Mouse (Mus musculus): ENCODE data around the gene Cdk6.
"Not testable (repeated sequence)": the region's sequence is repeated elsewhere in the genome, so short reads cannot be mapped to it uniquely, and the experiment has no call there.

Cdk6 gene

GRCm38 (mm10) chr5:3420832-3421228 is 79.5 kb downstream of the Cdk6 start:
- no peak for DNase-seq (ENCODE audit: low read depth, low spot score)

GRCm38 (mm10) chr5:3433131-3433700 is 91.9 kb downstream of the Cdk6 start:
- not testable (repeated sequence) for DNase-seq (ENCODE audit: low read depth, low spot score)

- not testable (repeated sequence) for DNase-seq (ENCODE audit: low read depth, low spot score)
These were observed 92.8 kb downstream of the Cdk6 start for GRCm38 (mm10) chr5:3434105-3434504.

GRCm38 (mm10) chr5:3438453-3439003 is 97.2 kb downstream of the Cdk6 start:
- not testable (repeated sequence) for DNase-seq (ENCODE audit: low read depth, low spot score)

GRCm38 (mm10) chr5:3439386-3439785 is 98.1 kb downstream of the Cdk6 start:
- DNase-seq (ENCODE audit: low read depth, low spot score) = not testable (repeated sequence)

- DNase-seq (ENCODE audit: low read depth, low spot score) = not testable (repeated sequence)
These were observed 101.2 kb downstream of the Cdk6 start for GRCm38 (mm10) chr5:3442524-3442923.

- not testable (repeated sequence) for DNase-seq (ENCODE audit: low read depth, low spot score)
These were observed 109.9 kb downstream of the Cdk6 start for GRCm38 (mm10) chr5:3451233-3451632.

GRCm38 (mm10) chr5:3453946-3454345 is 112.7 kb downstream of the Cdk6 start:
- not testable (repeated sequence) for DNase-seq (ENCODE audit: low read depth, low spot score)

GRCm38 (mm10) chr5:3460907-3461306 is 119.6 kb downstream of the Cdk6 start:
- no peak for DNase-seq (ENCODE audit: low read depth, low spot score)

GRCm38 (mm10) chr5:3461401-3461800 is 120.1 kb downstream of the Cdk6 start:
- no peak for DNase-seq (ENCODE audit: low read depth, low spot score)

- DNase-seq (ENCODE audit: low read depth, low spot score) = no peak
These were observed 121.8 kb downstream of the Cdk6 start for GRCm38 (mm10) chr5:3462897-3463757.

GRCm38 (mm10) chr5:3463758-3464157 is 122.5 kb downstream of the Cdk6 start:
- DNase-seq (ENCODE audit: low read depth, low spot score) = no peak

- DNase-seq (ENCODE audit: low read depth, low spot score) = no peak
These were observed 125.0 kb downstream of the Cdk6 start for GRCm38 (mm10) chr5:3466069-3466877.

GRCm38 (mm10) chr5:3470866-3471265 is 129.6 kb downstream of the Cdk6 start:
- DNase-seq (ENCODE audit: low read depth, low spot score) = no peak

GRCm38 (mm10) chr5:3472311-3473156 is 131.2 kb downstream of the Cdk6 start:
- DNase-seq (ENCODE audit: low read depth, low spot score) = no peak

- no peak for DNase-seq (ENCODE audit: low read depth, low spot score)
These were observed 136.4 kb downstream of the Cdk6 start for GRCm38 (mm10) chr5:3477711-3478110.

- DNase-seq (ENCODE audit: low read depth, low spot score) = no peak
These were observed 136.9 kb downstream of the Cdk6 start for GRCm38 (mm10) chr5:3478216-3478615.

- no peak for DNase-seq (ENCODE audit: low read depth, low spot score)
These were observed 137.9 kb downstream of the Cdk6 start for GRCm38 (mm10) chr5:3479016-3479795.

- DNase-seq (ENCODE audit: low read depth, low spot score) = no peak
These were observed 139.5 kb downstream of the Cdk6 start for GRCm38 (mm10) chr5:3480637-3481395.
